Mouse (Mus musculus): ENCODE measurements around the gene Mospd3.

The Mospd3 gene

DNA sequence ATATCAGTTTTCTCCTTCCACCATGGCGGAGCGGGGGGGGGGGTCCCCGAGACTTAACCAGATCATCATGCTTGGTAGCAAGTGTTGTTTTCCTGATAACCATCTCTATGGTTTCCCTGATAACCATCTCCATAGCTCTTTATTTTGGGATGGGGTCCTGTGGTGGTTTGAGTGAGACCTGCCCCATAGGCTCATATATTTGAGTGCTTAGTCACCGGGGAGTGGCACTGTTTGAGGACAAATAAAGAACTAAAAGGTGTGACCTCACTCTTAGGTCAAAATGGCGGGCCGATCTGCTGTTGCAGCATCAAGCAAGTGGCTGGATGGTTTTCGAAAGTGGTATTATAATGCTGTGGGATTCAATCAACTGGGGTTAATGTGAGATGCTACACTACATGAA is 14.5 kb upstream of the Mospd3 start:
- WGBS, result 94% methylated on average over 7 of the region's 7 CpGs

DNA sequence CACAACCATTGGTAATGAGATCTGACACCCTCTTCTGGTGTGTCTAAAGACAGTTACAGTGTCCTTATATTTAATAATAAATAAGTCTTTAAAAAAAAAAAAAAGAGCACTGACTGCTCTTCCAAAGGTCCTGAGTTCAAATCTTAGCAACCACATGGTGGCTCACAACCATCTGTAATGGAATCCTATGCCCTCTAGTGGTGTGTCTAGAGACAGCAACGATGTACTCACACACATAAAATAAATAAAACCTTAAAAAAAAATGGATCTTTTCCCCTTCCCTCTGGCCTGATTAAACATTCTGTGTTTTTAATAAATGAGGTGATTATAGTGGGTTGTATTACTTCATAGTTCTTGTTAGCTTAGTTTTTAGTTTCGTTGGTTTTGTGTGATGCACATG is 14.1 kb upstream of the Mospd3 start:
- WGBS, result 94% methylated on average over 2 of the region's 2 CpGs

DNA sequence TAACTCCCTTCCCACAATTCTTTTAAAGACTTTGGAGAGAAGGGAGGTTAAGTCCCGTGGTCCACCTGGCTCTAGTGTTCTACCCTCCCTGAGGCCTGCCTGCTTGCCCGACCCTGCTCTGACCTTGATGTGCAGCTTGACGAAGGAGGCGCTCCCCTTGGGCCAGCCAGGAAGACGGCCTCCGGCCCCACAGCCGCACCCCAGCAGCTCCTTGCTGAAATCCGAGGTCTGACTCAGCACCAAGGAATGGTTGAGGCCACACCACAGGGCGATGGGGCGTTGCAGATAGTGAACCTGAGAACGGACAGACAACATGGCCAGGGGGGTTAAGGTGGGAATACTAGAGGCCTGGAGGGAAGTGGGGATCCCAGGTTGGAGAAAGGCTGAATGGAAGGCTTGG is 12.7 kb upstream of the Mospd3 start, which contains the start of gene Pcolce:
Gene Pcolce, minus strand, starts transcription at position 235 of the 400 bp plus-strand sequence.
- WGBS, result 76% methylated on average over 11 of the region's 11 CpGs

DNA sequence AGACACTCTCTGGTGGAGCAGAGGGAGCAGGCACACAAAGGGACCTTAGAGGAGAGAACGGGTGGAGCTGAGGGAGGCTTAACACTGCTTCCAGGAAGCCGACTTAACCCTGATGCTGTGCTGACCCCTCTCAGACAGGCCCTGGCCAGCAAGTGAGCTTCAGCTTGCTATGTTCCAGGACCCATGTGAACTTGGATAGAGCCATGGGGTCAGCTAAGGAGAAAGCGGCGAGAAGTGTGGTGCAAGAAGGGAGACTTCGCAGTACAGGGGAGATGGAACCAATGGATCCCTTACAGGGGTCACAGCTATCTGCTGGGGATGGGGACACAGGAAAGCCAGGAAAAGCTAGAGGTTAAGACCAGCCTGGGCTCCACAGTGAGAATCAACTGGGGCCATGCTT is 12.2 kb upstream of the Mospd3 start:
- 75% methylated on average over 5 of the region's 5 CpGs for WGBS

DNA sequence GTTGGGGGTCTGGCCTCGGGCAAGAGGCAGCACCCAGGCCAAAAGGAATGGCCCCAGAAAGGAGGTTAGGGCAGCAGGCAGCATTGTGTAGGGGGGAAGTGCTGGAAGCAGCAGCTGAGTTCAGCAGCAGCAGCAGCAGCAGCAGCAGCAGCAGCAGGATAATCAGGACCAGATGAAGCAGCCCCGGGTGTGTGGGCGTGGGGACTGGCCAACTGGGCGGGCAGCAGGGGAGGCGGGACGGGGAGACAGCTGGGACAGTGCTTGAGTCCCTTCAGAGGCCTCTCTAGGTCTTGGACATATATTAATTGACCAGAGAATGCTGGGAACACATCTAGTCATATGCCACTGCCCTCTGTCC is 10.4 kb upstream of the Mospd3 start:
- whole genome bisulfite sequencing, result 35% methylated on average over 6 of the region's 6 CpGs

DNA sequence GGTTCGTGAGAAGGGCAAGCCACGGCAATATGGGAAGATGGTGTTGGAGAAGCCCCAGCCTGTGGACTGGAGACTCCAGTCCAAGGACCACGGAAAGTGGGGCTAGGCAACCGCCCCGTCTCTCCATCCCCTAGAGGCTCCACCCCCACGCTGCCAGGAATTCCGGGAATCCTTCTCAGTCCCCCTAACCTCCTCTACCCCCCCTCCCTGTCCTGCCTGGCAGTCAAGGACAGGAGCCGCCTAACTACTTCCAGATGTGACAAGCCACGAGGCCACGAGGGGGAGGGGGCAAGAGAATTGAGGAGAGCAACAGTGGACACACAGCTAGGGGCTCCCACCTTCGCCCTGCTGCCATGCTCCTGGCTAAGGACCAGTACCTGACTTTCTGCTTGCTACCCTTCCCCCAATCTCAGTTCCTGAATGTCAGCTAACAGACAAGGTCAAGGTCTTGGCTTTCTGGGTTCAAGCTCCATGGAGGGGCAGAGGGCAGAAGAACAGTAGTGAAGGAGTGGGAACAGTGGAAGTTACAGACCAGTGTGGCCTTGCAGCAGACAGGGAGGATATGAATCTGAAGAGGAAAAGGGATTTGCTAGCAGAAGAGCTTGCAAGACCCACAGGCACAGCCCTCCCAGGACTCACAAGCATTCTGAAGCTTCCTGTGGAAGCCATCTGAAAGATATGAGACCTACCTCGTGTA is 9.8 kb upstream of the Mospd3 start:
- WGBS, result 46% methylated on average over 12 of the region's 12 CpGs

DNA sequence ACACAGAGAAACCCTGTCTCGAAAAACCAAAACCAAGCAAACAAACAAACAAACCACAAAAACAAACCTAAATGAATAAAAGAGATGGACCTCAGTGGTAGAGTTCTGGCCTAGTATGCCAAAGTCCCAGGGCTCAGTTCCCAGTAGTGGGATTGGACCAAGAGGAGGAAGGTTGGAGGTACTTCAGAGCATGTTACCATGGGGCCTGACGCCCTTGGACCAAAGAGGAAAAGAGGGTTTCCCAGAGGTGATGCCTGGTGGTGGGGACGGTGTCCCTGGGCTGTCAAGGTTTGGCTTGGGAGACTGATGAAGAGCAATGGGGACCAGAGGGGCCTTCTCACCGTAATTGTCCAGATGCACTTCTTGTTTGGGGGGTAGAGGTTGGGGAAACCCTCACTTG is 9.2 kb upstream of the Mospd3 start:
- WGBS, result 84% methylated on average over 4 of the region's 4 CpGs

DNA sequence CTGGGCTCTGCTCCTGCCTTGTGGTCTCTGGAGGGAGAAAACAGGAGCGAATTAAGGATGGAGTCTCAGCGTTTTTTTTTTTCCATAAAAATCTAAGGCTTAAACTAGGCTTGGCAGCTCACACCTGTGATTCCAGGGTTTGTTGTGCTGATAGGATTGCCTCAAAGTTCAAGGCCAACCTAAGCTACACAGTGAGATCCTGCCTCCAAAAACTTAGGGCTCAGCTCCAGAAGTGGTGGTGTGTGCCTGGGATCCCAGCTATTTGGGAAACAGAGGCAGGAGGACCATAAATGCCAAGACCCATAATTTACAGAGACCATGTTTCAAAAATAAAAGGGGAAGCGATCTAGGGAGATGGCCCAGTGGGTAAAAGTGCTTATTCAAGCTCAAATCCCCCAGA is 8.4 kb upstream of the Mospd3 start:
- whole genome bisulfite sequencing, result 74% methylated on average over 3 of the region's 3 CpGs

DNA sequence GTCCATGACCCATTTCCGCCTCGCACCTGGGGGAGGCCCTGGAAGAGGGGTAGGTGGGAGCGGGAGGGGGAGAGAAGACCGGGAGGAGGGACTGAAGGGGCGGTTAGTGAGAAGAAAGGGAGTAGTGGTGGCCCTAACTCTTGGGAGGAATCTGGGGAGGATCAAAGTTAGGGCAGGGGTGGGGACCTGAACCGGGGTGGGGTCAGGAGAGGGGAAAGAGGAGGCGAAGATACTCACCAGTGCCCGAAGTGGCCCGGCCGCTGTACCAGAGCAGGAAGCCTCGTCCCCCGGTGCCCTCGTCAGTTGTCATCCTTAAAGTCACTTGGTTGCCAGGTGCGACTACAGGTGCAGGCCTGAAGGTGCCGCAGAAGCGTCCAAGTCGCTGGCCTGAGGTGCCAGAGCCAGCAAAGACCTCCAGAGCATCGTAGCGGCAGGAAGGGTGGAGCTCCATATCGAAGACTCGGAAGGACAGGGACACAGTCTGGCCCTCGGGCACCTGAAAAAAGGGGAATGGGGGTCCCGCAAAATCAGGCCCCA is 7.9 kb upstream of the Mospd3 start:
- 40% methylated on average over 23 of the region's 23 CpGs for WGBS

DNA sequence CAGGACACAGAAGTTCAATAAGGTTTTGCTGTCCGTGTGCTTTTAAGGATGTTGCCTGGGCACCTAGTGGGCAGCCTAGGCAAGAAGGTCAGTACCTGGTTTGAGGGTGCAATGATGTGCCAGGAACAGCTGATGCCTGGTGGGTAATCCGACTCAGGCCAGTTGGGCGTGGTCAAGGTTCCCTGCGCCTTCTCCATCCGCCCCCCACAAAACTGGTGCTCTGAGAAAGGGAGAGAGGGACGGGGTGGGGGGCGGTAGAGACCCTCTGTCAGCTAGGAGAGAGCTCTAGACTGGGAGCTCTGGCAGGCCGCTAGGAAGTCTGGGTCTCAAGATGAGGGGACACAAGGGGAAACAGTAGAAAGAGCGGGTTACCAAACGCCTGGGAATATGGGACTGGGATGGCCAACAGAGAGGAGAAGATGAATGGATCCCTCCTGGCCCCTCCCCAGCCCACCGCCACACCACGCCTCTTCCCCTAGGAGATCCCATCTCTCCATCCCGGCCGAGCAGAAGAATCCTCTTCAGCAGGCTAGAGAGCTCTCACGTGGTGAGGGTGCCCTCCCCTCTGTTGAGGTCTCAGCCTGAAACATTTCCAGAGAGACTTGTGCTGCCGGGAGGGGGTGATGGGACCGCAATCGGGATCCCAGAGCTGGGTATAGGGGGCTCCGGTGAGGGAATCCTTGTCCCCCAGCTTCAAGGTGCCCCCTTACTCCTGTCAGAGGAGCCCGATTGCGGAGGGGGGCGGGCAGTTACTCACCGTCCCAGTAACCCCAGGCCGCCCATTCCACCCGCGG is 7.2 kb upstream of the Mospd3 start:
- 28% methylated on average over 26 of the region's 26 CpGs for WGBS

DNA sequence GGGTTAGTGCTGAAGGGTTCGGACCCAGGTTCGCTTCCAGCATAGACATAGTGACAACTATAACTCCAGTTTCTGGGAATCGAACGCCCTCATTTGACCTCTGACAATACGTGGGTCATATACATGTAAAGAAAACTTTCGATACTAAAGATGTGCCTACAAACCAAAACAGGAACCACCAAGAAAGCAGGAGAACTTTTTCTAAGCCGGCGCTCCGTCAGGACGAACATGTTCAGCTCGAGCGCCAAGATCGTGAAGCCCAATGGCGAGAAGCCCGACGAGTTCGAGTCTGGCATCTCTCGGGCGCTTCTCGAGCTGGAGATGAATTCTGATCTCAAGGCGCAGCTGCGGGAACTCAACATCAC is 489 bp upstream of the Mospd3 start:
- WGBS, result under 1% methylated on average over 22 of the region's 22 CpGs

DNA sequence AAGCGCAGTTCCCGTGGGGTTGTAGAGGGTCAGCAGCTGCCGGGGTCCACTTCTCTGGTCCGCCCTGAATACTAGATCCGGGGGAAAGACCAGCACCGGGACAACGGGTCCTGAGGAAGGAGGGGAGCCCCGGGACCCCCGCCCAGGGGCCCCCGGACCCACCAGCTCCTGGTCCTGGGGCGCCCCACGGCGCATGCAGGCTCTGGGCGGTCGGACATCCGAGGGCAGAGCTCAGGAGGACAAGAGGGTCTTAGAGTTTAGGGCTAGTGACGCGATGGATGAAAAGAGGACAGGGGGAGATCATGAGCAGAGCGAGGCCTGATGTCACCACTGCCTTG is 608 bp downstream of the Mospd3 start:
- WGBS, result 1% methylated on average over 19 of the region's 19 CpGs

DNA sequence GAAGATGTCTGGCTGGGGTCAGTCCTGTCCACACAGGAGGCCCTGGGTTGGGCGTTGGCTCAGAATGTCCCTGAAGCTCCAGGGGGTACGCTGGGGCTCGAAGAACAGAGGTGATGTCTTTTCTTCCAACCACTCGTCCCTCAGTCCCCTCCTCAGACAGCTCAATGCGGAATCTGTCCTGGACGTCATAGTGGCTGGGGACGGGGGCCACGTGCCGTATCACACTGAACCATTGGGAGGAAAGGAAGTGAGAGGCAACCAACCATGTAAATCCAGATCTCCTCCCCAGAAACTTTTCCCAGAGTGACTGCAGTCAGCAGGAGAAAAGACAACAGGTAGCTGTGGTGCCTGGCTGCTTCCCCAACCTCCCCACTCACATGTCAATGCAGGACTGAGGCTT is 1.3 kb downstream of the Mospd3 start:
- WGBS, result 44% methylated on average over 9 of the region's 9 CpGs

DNA sequence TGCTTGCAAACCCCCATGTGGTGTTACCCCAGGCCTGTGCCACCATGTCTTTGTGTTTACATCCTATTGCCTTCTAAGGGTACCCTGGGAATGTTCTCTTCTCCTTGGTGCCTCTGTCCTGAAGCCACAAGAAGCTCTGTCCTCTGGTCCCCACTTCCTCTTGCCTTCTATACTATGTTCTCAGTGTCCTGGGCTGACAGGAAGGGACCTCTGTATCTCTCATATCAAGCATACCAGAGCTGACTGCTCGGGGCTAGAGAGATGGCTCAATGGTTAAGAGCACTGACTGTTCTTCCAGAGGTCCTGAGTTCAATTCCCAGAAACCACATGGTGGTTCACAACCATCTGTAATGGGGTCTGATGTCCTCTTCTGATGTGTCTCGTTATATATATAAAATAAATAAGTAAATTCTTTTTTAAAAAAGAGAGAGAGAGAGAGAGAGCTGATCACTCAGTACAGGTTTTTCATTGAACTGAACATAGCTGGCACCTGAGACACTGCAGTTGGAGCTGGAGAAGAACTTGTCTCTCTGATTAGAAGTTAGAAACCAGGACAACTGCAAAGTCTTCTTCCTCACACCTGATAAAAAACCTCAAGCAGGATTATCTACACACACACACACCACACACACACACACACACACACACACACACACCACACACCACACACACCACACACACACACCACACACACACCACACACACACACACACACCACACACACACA is 2.6 kb downstream of the Mospd3 start:
- WGBS, result 80% methylated on average over 2 of the region's 2 CpGs

DNA sequence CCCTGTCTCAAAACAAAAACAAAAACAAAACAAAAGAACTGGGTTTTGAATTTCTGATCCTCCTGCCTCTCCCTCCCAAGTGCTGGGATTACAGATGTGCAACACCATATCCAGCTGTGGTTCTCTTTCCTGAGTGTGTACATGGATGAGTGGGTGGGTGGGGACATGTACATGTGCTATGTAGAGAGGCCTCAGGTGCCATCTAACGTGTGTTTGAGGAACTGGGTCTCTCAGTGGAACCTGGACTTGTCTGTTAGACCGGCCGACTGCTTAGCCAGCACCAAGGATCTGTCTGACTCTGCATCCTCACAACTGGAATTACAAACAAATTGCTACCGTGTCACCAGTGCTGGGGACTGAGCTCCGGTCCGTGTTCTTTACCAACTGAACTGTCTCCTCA is 3.2 kb downstream of the Mospd3 start:
- 94% methylated on average over 6 of the region's 6 CpGs for WGBS

DNA sequence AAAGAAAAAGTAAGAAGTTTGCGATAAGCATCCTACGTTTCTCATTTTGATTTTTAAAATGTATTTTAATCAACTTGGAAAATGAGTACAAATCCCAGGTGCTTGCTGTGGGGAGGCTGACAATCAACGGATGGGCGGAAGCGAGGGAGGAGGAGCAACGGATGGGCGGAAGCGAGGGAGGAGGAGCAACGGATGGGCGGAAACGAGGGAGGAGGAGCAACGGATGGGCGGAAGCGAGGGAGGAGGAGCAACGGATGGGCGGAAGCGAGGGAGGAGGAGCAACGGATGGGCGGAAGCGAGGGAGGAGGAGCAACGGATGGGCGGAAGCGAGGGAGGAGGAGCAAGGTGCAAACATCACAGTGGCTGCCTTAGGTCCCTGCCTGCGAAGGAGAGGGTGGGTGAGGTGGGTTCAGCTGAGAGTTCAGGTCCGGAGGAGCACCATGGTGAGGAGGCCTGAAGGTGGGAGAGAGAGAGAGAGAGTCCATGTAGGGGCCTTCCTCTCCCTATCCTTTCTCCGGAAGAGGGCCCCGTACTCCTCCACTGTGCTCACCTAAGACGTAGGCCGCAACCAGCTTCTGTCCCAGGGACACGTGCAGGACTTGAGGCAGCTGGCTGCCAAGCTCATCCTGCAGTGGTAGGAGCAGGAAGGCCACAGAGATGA is 4.1 kb downstream of the Mospd3 start:
- WGBS, result 46% methylated on average over 29 of the region's 30 CpGs

DNA sequence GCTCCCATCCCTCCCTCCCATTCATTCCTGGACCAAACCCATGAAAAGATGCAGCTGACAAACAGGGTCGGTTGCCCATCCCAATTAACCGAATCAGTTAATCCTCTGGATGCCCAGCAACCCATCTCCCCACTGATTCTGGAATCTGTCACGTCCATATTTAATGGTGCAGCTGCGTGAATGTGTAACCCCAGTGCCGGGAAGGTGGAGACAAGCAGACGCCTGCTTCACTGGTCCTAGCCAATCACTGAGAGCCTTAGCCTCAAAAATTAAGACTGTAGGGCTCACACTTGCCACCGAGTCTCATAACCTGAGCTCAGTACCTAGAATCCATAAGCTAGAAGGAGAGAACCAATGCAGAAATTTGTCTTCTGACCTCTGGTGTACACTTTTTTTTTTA is 4.9 kb downstream of the Mospd3 start:
- 85% methylated on average over 7 of the region's 7 CpGs for WGBS

DNA sequence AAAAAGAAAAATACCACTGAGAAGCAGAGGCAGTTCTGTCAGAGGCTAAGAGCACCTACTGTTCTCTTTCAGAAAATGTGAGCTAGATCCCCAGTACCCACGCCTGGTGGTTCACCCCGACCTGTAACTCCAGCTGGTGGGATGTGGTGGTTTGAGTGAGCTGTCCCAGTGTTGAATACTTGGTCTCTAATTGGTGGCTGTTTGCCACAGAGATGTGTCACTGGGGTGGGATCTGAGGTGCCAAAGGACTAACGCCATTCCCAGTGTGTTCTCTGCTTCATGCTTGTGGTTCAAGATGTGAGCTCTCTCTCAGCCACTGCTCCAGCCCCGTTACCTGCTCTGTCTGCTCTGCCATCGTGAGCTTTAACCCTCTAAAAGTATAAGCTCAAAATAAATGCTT is 10.4 kb downstream of the Mospd3 start:
- 84% methylated on average over 5 of the region's 5 CpGs for WGBS

DNA sequence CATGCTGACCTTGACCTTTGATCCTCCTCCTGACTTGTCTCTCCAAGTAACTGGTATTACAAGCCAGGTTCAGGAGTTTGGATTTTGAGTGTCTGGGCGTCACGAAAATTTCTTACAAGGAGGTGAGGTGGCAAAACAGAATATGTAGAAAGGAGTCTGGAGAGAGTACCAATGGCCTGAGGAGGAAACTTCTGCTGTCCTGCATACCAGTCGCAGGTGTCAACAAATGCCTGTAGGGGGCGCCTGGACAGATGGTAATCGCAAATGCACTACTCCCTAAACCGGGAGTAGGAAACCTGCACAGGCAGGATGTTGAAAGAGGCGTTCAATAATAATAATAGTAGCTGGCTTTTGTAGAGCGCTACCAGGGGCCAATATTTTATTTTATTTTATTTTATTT is 15.9 kb downstream of the Mospd3 start:
- WGBS, result 31% methylated on average over 8 of the region's 8 CpGs

DNA sequence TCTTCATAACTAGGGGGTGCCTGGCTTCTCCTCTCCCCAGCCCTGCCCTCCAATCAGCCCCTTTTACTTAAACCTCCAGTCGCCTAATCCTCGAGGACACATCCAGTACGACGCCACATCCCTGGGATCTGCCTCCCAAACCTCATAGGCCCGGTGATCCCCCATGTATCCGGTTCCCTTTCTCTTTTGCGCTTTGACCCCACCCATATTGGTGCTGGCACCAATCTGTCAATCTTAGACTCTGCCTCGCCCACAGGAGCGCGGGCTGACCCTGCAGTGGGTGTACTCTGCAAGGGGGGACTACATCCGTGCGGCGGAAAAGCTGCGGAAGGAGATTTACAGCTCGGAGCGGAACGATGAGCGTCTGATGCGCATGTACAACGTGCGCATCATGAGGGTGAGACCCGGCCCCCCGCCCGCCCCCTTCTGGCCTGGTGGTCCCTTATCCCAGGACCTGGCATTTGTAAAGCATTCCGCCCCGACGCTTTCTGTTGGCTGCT is 17.1 kb downstream of the Mospd3 start:
- WGBS, result 20% methylated on average over 27 of the region's 27 CpGs

DNA sequence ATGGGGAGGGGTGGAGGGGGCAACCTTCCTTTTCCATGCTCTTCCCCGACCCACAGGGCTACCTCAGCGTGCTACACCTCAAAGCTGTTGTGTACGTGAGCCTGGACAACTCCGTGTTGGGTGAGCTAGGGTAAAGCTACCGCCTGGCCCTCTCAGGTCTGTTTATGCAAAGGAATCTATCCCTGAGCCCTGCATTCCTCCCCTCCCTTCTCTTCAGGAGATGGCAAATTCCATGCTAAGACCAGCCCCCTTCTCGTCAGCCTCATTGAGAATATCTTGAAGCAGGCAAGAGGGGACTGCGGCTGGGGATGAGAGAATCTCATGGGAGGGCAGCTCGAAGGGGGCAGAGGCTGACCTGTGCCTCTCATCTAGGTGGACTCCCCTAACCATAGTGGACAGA is 18.2 kb downstream of the Mospd3 start:
- whole genome bisulfite sequencing, result 67% methylated on average over 8 of the region's 8 CpGs

DNA sequence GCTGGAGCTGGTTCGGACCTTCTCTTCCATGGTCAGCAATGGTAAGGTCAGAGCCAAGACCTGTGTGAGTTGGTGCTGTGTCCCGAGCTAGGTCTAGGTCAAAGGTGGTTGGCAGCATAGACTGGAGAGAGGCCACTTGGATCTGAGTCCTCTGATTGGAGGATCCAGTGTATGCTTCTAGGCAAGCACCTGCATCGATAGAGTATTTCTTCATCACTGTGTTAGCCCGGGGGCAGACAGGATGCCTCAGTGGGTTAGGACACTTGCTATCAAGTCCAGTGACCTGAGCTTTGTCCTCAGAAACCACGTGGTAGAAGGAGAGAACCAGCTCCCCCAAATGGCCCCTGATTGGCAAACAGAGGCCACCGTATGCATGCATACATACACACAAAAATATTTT is 20.6 kb downstream of the Mospd3 start:
- WGBS, result 87% methylated on average over 6 of the region's 6 CpGs

Data from cerebral cortex, adult 2 months (tissue).